Mouse (Mus musculus) C2C12 (cell line): ENCODE measurements around the gene Camta2.

ENCODE experiments used
- CTCF ChIP-seq: IDR thresholded peaks from one replicate; pipeline ENCODE4 v1.5.1; 2011; ENCODE audit not compliant: control insufficient read depth, insufficient read depth, insufficient read length
- MAX ChIP-seq: IDR thresholded peaks from one replicate; pipeline ENCODE4 v1.6.1; 2011; ENCODE audit warnings: mild to moderate bottlenecking, control low read depth

DNA sequence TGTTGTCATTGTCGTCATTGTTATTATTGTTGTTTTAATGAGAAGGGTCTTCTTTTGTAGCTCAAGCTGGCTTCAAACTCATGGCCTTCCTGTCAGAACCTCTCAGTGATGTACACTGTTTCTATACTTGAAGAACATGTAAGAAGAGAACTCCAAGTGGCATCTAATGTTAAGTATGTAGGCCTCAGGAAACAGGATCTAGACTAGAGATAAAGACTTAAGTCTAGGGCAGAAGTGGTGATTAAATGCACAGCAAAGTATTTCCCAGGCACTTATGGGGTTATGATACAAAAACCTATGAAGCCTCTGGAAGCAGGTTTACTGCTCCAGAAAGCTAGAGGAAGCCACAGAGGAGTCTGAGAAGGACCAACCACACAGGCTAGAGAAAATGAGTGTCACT is 49.6 kb downstream of the Camta2 start:
- TF ChIP-seq CTCF (no peak), MAX (no peak)
